Mouse (Mus musculus): ENCODE data around the gene Unc13c.

- TF ChIP-seq POLR2A (IDR thresholded peaks at IDR 0.05; ENCODE audit: control insufficient read depth, extremely low read depth, insufficient read depth, low read length, poor library complexity) (no peak), CTCF (IDR thresholded peaks at IDR 0.05; ENCODE audit: borderline replicate concordance, control insufficient read depth, extremely low read depth, insufficient read depth, low read length, poor library complexity) (no peak)
Measured at GRCm38 (mm10) chr9:73462027-73462426, 506.7 kb downstream of the Unc13c start.
